ENCODE assay signal across 13 mouse cellular contexts in genomic region chr6:35102457-35102856, GRCm38 (mm10).
"Had no signal": no experiment of that assay in that cellular context is flagged by ENCODE, and none has a peak within 500 bp of the region (broad histone marks: within the 10 kb centered on the region; RNA-seq: fewer than 3 reads in every experiment).

No protein-coding gene starts in this region.

- H3K4me3 ChIP-seq: kidney, embryonic 15.5 days; limb, embryonic 15.5 days; liver, embryonic 12.5 days; lung, embryonic 15.5 days; midbrain, embryonic 12.5 days; neural tube, embryonic 13.5 days; stomach, embryonic 15.5 days had no signal

- H3K27me3 ChIP-seq: kidney, embryonic 15.5 days; limb, embryonic 15.5 days; liver, embryonic 12.5 days; lung, embryonic 15.5 days; midbrain, embryonic 12.5 days; neural tube, embryonic 13.5 days; stomach, embryonic 15.5 days had no signal

- ATAC-seq: liver, embryonic 12.5 days; midbrain, embryonic 16.5 days had no signal

- H3K36me3 ChIP-seq: lung, embryonic 15.5 days; neural tube, embryonic 13.5 days had no signal

- H3K4me2 ChIP-seq: kidney, embryonic 15.5 days; limb, embryonic 15.5 days; liver, embryonic 12.5 days; lung, embryonic 15.5 days; midbrain, embryonic 12.5 days; neural tube, embryonic 13.5 days; stomach, embryonic 15.5 days had no signal

- DNase-seq: kidney, adult 2 months; kidney, postnatal 25 days; lung, postnatal 14 days; retina, postnatal 1 day; thymus, postnatal 14 days had no signal

- H3K9ac ChIP-seq: kidney, embryonic 15.5 days; limb, embryonic 15.5 days; liver, embryonic 12.5 days; lung, embryonic 15.5 days; midbrain, embryonic 12.5 days; neural tube, embryonic 13.5 days; stomach, embryonic 15.5 days had no signal

- H3K9me3 ChIP-seq: kidney, embryonic 15.5 days; limb, embryonic 15.5 days; liver, embryonic 12.5 days; lung, embryonic 15.5 days; midbrain, embryonic 12.5 days; neural tube, embryonic 13.5 days; stomach, embryonic 15.5 days had no signal

- H3K4me1 ChIP-seq: kidney, embryonic 15.5 days; limb, embryonic 15.5 days; liver, embryonic 12.5 days; lung, embryonic 15.5 days; midbrain, embryonic 12.5 days; neural tube, embryonic 13.5 days; stomach, embryonic 15.5 days had no signal

- H3K27ac ChIP-seq: kidney, embryonic 15.5 days; limb, embryonic 15.5 days; liver, embryonic 12.5 days; lung, embryonic 15.5 days; midbrain, embryonic 12.5 days; neural tube, embryonic 13.5 days; stomach, embryonic 15.5 days had no signal
